Mouse (Mus musculus): Measurements from ENCODE around the gene Teddm2. TPM values are rescaled to one million over a fixed set of nuclear protein-coding genes. Genes with fewer than 3 reads are reported as not detected.
A peak's percentile ranks its signal among the peaks of the same experiment; 100 is the strongest.

Teddm2 gene
- polyA plus RNA-seq, 1 experiment from 2014 or later, result 0.80 TPM

GRCm38 (mm10) chr1:153898989-153899730 is 868 bp downstream of the Teddm2 start:
- ATAC-seq (ENCODE audit: low FRiP score, low TSS enrichment) (peak; percentile 57; the same call in 1 of the 2 replicates), DNase-seq (no peak)
- peak overlapping the region; percentile 92 for H3K9ac ChIP-seq (replicated peaks; ENCODE audit: low read length)
- WGBS, result 14% methylated on average over 22 of the region's 22 CpGs
- H3K9me3 ChIP-seq (ENCODE audit: control insufficient read depth, low read length), result no peaks in the 10 kb centered on the region
- peaks cover 31% of the 10 kb centered on the region for H3K4me1 ChIP-seq (ENCODE audit: control insufficient read depth, insufficient read depth, low read length)
- H3K4me2 ChIP-seq (ENCODE audit: low read length), result peak overlapping the region; percentile 87
- peaks cover 14% of the 10 kb centered on the region for H3K36me3 ChIP-seq (ENCODE audit: control insufficient read depth, insufficient read depth, low read length)
- peak overlapping the region; percentile 91 for H3K4me3 ChIP-seq (replicated peaks; ENCODE audit: low read depth, low read length)
- H3K27me3 ChIP-seq (ENCODE audit: control insufficient read depth, insufficient read depth, low read length), result no peaks in the 10 kb centered on the region
- peak overlapping the region; percentile 97 for H3K27ac ChIP-seq (replicated peaks; ENCODE audit: low read depth, low read length)

- H3K9me3 ChIP-seq (ENCODE audit: control insufficient read depth, low read length), result no peaks in the 10 kb centered on the region
- no peak for ATAC-seq (ENCODE audit: low FRiP score, low TSS enrichment)
- peaks cover 20% of the 10 kb centered on the region for H3K4me1 ChIP-seq (ENCODE audit: control insufficient read depth, insufficient read depth, low read length)
- no peak overlapping the region for H3K27ac ChIP-seq (replicated peaks; ENCODE audit: low read depth, low read length)
- no peak for DNase-seq
- no peak overlapping the region for H3K9ac ChIP-seq (replicated peaks; ENCODE audit: low read length)
- WGBS, result 80% methylated on average over 8 of the region's 8 CpGs
- no peaks in the 10 kb centered on the region for H3K27me3 ChIP-seq (ENCODE audit: control insufficient read depth, insufficient read depth, low read length)
- H3K36me3 ChIP-seq (ENCODE audit: control insufficient read depth, insufficient read depth, low read length), result no peaks in the 10 kb centered on the region
- no peak overlapping the region for H3K4me3 ChIP-seq (replicated peaks; ENCODE audit: low read depth, low read length)
- no peak overlapping the region for H3K4me2 ChIP-seq (ENCODE audit: low read length)
Observed at GRCm38 (mm10) chr1:153897196-153897595, 2.8 kb downstream of the Teddm2 start.

- ATAC-seq (ENCODE audit: low FRiP score, low TSS enrichment) (no peak), DNase-seq (peak; percentile 91)
- WGBS, result 33% methylated on average over 5 of the region's 5 CpGs
- H3K4me2 ChIP-seq (ENCODE audit: low read length), result no peak overlapping the region
- no peaks in the 10 kb centered on the region for H3K9me3 ChIP-seq (ENCODE audit: control insufficient read depth, low read length)
- H3K36me3 ChIP-seq (ENCODE audit: control insufficient read depth, insufficient read depth, low read length), result no peaks in the 10 kb centered on the region
- no peak overlapping the region for H3K27ac ChIP-seq (replicated peaks; ENCODE audit: low read depth, low read length)
- no peaks in the 10 kb centered on the region for H3K27me3 ChIP-seq (ENCODE audit: control insufficient read depth, insufficient read depth, low read length)
- no peak overlapping the region for H3K9ac ChIP-seq (replicated peaks; ENCODE audit: low read length)
- H3K4me1 ChIP-seq (ENCODE audit: control insufficient read depth, insufficient read depth, low read length), result peaks cover 9% of the 10 kb centered on the region; the same call in 1 of the 2 replicates
- no peak overlapping the region for H3K4me3 ChIP-seq (replicated peaks; ENCODE audit: low read depth, low read length)
Observed at GRCm38 (mm10) chr1:153894979-153895378, 5.0 kb downstream of the Teddm2 start.

- peak; percentile 24 for DNase-seq
Observed at GRCm38 (mm10) chr1:153894201-153894893, 5.7 kb downstream of the Teddm2 start.

GRCm38 (mm10) chr1:153893746-153894145 is 6.3 kb downstream of the Teddm2 start:
- ATAC-seq (ENCODE audit: low FRiP score, low TSS enrichment) (no peak), DNase-seq (no peak)
- H3K27me3 ChIP-seq (ENCODE audit: control insufficient read depth, insufficient read depth, low read length), result no peaks in the 10 kb centered on the region
- 75% methylated on average over 2 of the region's 2 CpGs for WGBS
- H3K4me3 ChIP-seq (replicated peaks; ENCODE audit: low read depth, low read length), result no peak overlapping the region
- H3K9me3 ChIP-seq (ENCODE audit: control insufficient read depth, low read length), result no peaks in the 10 kb centered on the region
- H3K4me1 ChIP-seq (ENCODE audit: control insufficient read depth, insufficient read depth, low read length), result peaks cover 5% of the 10 kb centered on the region; the same call in 1 of the 2 replicates
- H3K9ac ChIP-seq (replicated peaks; ENCODE audit: low read length), result no peak overlapping the region
- H3K36me3 ChIP-seq (ENCODE audit: control insufficient read depth, insufficient read depth, low read length), result no peaks in the 10 kb centered on the region
- no peak overlapping the region for H3K4me2 ChIP-seq (ENCODE audit: low read length)
- H3K27ac ChIP-seq (replicated peaks; ENCODE audit: low read depth, low read length), result no peak overlapping the region

More at GRCm38 (mm10) chr1:153894201-153894893, 5.7 kb downstream of the Teddm2 start:
- ATAC-seq (ENCODE audit: low FRiP score, low TSS enrichment), result no peak
- Histone ChIP-seq H3K9ac (replicated peaks; ENCODE audit: low read length) (no peak overlapping the region), H3K36me3 (ENCODE audit: control insufficient read depth, insufficient read depth, low read length) (no peaks in the 10 kb centered on the region), H3K9me3 (ENCODE audit: control insufficient read depth, low read length) (no peaks in the 10 kb centered on the region), H3K4me2 (ENCODE audit: low read length) (no peak overlapping the region), H3K4me3 (replicated peaks; ENCODE audit: low read depth, low read length) (no peak overlapping the region), H3K27ac (replicated peaks; ENCODE audit: low read depth, low read length) (no peak overlapping the region), H3K4me1 (ENCODE audit: control insufficient read depth, insufficient read depth, low read length) (peaks cover 9% of the 10 kb centered on the region; the same call in 1 of the 2 replicates), H3K27me3 (ENCODE audit: control insufficient read depth, insufficient read depth, low read length) (no peaks in the 10 kb centered on the region)
- 63% methylated on average over 8 of the region's 8 CpGs for WGBS

GRCm38 (mm10) chr1:153891442-153891841 is 8.6 kb downstream of the Teddm2 start, which contains the start of gene Teddm1a:
Gene Teddm1a, plus strand, starts transcription at chr1:153891742.
- no peaks in the 10 kb centered on the region for H3K9me3 ChIP-seq (ENCODE audit: control insufficient read depth, low read length)
- ATAC-seq (ENCODE audit: low FRiP score, low TSS enrichment) (no peak), DNase-seq (no peak)
- H3K9ac ChIP-seq (replicated peaks; ENCODE audit: low read length), result no peak within 1 kb of the TSS
- H3K4me3 ChIP-seq (replicated peaks; ENCODE audit: low read depth, low read length), result no peak within 1 kb of the TSS
- H3K36me3 ChIP-seq (ENCODE audit: control insufficient read depth, insufficient read depth, low read length), result no peaks in the 10 kb centered on the region
- H3K27ac ChIP-seq (replicated peaks; ENCODE audit: low read depth, low read length), result no peak within 1 kb of the TSS
- 86% methylated on average over 4 of the region's 4 CpGs for WGBS
- no peak within 1 kb of the TSS for H3K4me2 ChIP-seq (ENCODE audit: low read length)
- H3K4me1 ChIP-seq (ENCODE audit: control insufficient read depth, insufficient read depth, low read length), result 0 out of 2 replicates have a peak, but pooled peaks cover 3% of the 10 kb centered on the region
- no peaks in the 10 kb centered on the region for H3K27me3 ChIP-seq (ENCODE audit: control insufficient read depth, insufficient read depth, low read length)

GRCm38 (mm10) chr1:153890121-153890520 is 9.9 kb downstream of the Teddm2 start:
- 96% methylated on average over 10 of the region's 10 CpGs for WGBS

GRCm38 (mm10) chr1:153886024-153886633 is 13.9 kb downstream of the Teddm2 start:
- no peaks in the 10 kb centered on the region for H3K4me1 ChIP-seq (ENCODE audit: control insufficient read depth, insufficient read depth, low read length)
- 32% methylated on average over 17 of the region's 17 CpGs for WGBS
- 0 out of 2 replicates have a peak overlapping the region, but pooled peaks have one; percentile 9 for H3K27ac ChIP-seq (replicated peaks; ENCODE audit: low read depth, low read length)
- H3K9ac ChIP-seq (replicated peaks; ENCODE audit: low read length), result no peak overlapping the region
- H3K27me3 ChIP-seq (ENCODE audit: control insufficient read depth, insufficient read depth, low read length), result no peaks in the 10 kb centered on the region
- H3K4me2 ChIP-seq (ENCODE audit: low read length), result no peak overlapping the region
- no peaks in the 10 kb centered on the region for H3K36me3 ChIP-seq (ENCODE audit: control insufficient read depth, insufficient read depth, low read length)
- no peaks in the 10 kb centered on the region for H3K9me3 ChIP-seq (ENCODE audit: control insufficient read depth, low read length)
- DNase-seq, result peak; percentile 41
- ATAC-seq (ENCODE audit: low FRiP score, low TSS enrichment), result no peak
- no peak overlapping the region for H3K4me3 ChIP-seq (replicated peaks; ENCODE audit: low read depth, low read length)

More at GRCm38 (mm10) chr1:153890121-153890520, 9.9 kb downstream of the Teddm2 start:
- Histone ChIP-seq H3K4me2 (ENCODE audit: low read length) (no peak overlapping the region), H3K27me3 (ENCODE audit: control insufficient read depth, insufficient read depth, low read length) (no peaks in the 10 kb centered on the region), H3K9ac (replicated peaks; ENCODE audit: low read length) (no peak overlapping the region), H3K27ac (replicated peaks; ENCODE audit: low read depth, low read length) (no peak overlapping the region), H3K4me3 (replicated peaks; ENCODE audit: low read depth, low read length) (no peak overlapping the region), H3K36me3 (ENCODE audit: control insufficient read depth, insufficient read depth, low read length) (no peaks in the 10 kb centered on the region), H3K9me3 (ENCODE audit: control insufficient read depth, low read length) (no peaks in the 10 kb centered on the region), H3K4me1 (ENCODE audit: control insufficient read depth, insufficient read depth, low read length) (0 out of 2 replicates have a peak, but pooled peaks cover under 1% of the 10 kb centered on the region)
- ATAC-seq (ENCODE audit: low FRiP score, low TSS enrichment) (no peak), DNase-seq (no peak)
